Mouse (Mus musculus): ENCODE data around the gene Rorc. TPM values are rescaled to one million over a fixed set of nuclear protein-coding genes. Genes with fewer than 3 reads are reported as not detected.

The Rorc gene
- 1.5 TPM in 2 replicates for polyA plus RNA-seq (2012; rRNA removed)

GRCm38 (mm10) chr3:94372641-94373040 is at the start of gene Rorc:
Gene Rorc, plus strand, starts transcription at chr3:94372794.

GRCm38 (mm10) chr3:94341959-94342422 is 30.6 kb upstream of the Rorc start, which contains the start of gene Them5:
Gene Them5, plus strand, starts transcription at chr3:94342099.

GRCm38 (mm10) chr3:94362138-94362537 is 10.5 kb upstream of the Rorc start, which contains the start of gene C2cd4d:
Gene C2cd4d, plus strand, starts transcription at chr3:94362438.

DNA sequence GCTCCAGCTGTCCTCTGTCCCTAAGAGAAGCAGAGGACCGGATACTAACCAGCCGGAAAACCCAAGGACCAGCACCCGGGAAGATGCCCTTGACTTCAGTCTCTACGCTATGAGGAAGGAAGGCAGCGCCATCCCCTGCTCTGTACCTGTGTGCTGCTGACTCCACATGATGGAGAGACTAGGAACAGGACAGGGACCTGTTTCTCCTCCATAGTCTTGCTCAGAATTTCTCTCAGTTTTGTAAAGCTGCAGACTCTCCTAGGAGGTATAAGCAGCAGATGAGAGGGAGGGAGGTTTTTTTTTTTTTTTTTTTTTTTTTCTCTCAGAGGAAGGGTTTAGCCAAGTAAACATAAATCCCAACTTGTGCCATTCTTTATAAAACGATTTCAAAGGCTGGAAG is 25.6 kb downstream of the Rorc start, which contains the start of gene Lingo4:
Gene Lingo4, plus strand, starts transcription at position 301 of the 400 bp plus-strand sequence.

GRCm38 (mm10) chr3:94413031-94413679 is 40.6 kb downstream of the Rorc start, which contains the start of gene Tdrkh:
Gene Tdrkh, plus strand, starts transcription at chr3:94413273.

DNA sequence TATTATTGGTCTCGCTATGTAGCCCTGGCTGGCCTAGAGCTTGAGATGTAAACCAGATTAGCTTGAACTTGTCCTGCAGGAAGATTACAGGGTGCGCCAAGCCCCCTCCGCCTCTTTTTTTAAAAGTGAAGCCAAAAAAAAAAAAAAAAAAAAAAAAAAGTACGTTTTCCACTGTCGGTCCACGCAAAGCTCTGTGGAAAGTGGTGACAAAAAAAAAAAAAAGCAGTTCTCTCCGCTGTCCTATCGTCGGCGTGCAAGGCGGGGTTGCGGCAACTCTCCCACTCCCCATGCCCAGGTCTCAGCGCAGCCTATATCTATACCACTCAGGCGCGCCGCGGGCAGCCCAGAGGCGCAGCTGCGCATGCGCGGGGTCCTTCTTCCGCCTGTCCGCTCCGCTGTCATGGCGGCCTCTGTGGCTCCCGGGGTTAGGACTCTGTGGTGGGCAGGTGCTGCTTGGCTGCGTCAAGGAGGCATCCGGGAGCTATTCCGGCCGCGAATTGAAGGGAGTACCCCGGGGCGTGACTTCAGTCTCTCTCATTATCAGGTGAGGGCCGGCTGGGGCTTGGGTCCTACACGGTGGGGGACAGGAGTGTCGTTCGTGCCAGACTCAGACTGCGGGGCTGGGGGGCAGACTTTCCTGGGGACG is 70.5 kb downstream of the Rorc start, which contains the start of gene Mrpl9:
Gene Mrpl9, plus strand, starts transcription at position 368 of the 646 bp plus-strand sequence.

GRCm38 (mm10) chr3:94443597-94443964 is 71.0 kb downstream of the Rorc start, which contains the start of gene Oaz3:
Gene Oaz3, minus strand, starts transcription at chr3:94443915.

Other genes starting within 250 kb of the Rorc start
- gene Gm10696, start 194.6 kb upstream of the Rorc start, polyA plus RNA-seq (2012; rRNA removed) = not detected in 2 replicates
- not detected in 2 replicates for gene Gm5286, start 176.1 kb upstream of the Rorc start, polyA plus RNA-seq (2012; rRNA removed)
- not detected in 2 replicates for gene Gm4778, start 108.8 kb upstream of the Rorc start, polyA plus RNA-seq (2012; rRNA removed)
- gene Them4, start 62.7 kb upstream of the Rorc start, polyA plus RNA-seq (2012; rRNA removed) = 16.1 and 18.3 TPM in 2 replicates
- 0.37 and 0.95 TPM in 2 replicates for gene Them5, start 30.7 kb upstream of the Rorc start, polyA plus RNA-seq (2012; rRNA removed)
- gene C2cd4d, start 10.4 kb upstream of the Rorc start, polyA plus RNA-seq (2012; rRNA removed) = 0.50 and 1.4 TPM in 2 replicates
- 0.48 and 0.53 TPM in 2 replicates for gene Lingo4, start 25.7 kb downstream of the Rorc start, polyA plus RNA-seq (2012; rRNA removed)
- 18.3 and 22.8 TPM in 2 replicates for gene Tdrkh, start 40.5 kb downstream of the Rorc start, polyA plus RNA-seq (2012; rRNA removed)
- gene Mrpl9, start 70.5 kb downstream of the Rorc start, polyA plus RNA-seq (2012; rRNA removed) = 51.2 and 52.9 TPM in 2 replicates
- gene Oaz3, start 71.1 kb downstream of the Rorc start, polyA plus RNA-seq (2012; rRNA removed) = 0.44 and 0.51 TPM in 2 replicates
- 535 and 550 TPM in 2 replicates for gene Celf3, start 105.5 kb downstream of the Rorc start, polyA plus RNA-seq (2012; rRNA removed)
- 5.1 and 6.3 TPM in 2 replicates for gene Riiad1, start 107.5 kb downstream of the Rorc start, polyA plus RNA-seq (2012; rRNA removed)
- gene Snx27, start 209.9 kb downstream of the Rorc start, polyA plus RNA-seq (2012; rRNA removed) = 37.2 and 40.8 TPM in 2 replicates

All from central nervous system, embryonic 14 days (tissue).